Mouse (Mus musculus): Measurements from ENCODE around the gene Scaf8. TPM values are rescaled to one million over a fixed set of nuclear protein-coding genes. Genes with fewer than 3 reads are reported as not detected.
"Not testable (repeated sequence)": the region's sequence is repeated elsewhere in the genome, so short reads cannot be mapped to it uniquely, and the experiment has no call there.

Gene Scaf8
- polyA plus RNA-seq, 1 experiment from 2014 or later = 28.3 TPM

GRCm38 (mm10) chr17:3085152-3085551, 29.6 kb upstream of the Scaf8 start:
- Histone ChIP-seq H3K4me2 (replicated peaks) (peak overlapping the region; percentile 62), H3K9me3 (peaks cover 4% of the 10 kb centered on the region; the same call in 1 of the 2 replicates), H3K27ac (peak overlapping the region; percentile 84; the same call in 1 of the 2 replicates), H3K27me3 (no peaks in the 10 kb centered on the region), H3K36me3 (no peaks in the 10 kb centered on the region), H3K9ac (peak overlapping the region; percentile 56; the same call in 1 of the 2 replicates), H3K4me1 (0 out of 2 replicates have a peak, but pooled peaks cover 4% of the 10 kb centered on the region), H3K4me3 (peak overlapping the region; percentile 45)
- ATAC-seq (ENCODE audit: insufficient number of reproducible peaks, insufficient read depth, low FRiP score, low TSS enrichment) = no peak
- 59% methylated on average over 3 of the region's 3 CpGs for WGBS

DNA sequence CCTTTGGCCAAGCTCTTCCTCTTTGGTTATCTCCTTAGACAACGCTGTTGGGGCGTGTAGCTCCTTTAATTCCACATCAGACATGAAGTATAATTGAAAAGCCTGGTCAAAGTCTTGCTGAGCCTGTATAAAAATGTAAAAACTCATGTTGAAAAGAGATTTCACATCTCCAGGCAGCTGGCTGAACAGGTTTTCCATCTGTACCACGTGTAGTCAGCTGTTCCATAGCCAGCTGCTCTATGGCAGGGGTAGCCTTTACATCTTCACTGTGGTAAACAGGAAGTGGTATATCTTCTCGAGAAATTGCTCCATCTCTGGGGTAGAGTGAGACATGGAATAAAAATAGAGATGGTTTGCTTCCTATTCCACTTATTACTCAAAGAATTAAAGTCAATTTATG, 22.1 kb upstream of the Scaf8 start:
- Histone ChIP-seq H3K27me3 (no peaks in the 10 kb centered on the region), H3K4me1 (no peaks in the 10 kb centered on the region), H3K4me2 (replicated peaks) (no peak overlapping the region), H3K9me3 (no peaks in the 10 kb centered on the region), H3K27ac (no peak overlapping the region), H3K36me3 (no peaks in the 10 kb centered on the region), H3K4me3 (no peak overlapping the region), H3K9ac (no peak overlapping the region)
- no peak for ATAC-seq (ENCODE audit: insufficient number of reproducible peaks, insufficient read depth, low FRiP score, low TSS enrichment)
- WGBS = 51% methylated on average over 4 of the region's 4 CpGs

GRCm38 (mm10) chr17:3099273-3099672, 15.5 kb upstream of the Scaf8 start:
- H3K4me1 ChIP-seq; ATAC-seq (ENCODE audit: insufficient number of reproducible peaks, insufficient read depth, low FRiP score, low TSS enrichment); H3K4me3 ChIP-seq; H3K4me2 ChIP-seq (replicated peaks); H3K27me3 ChIP-seq; H3K9me3 ChIP-seq; H3K36me3 ChIP-seq; H3K27ac ChIP-seq; H3K9ac ChIP-seq: not testable (repeated sequence)
- 74% methylated on average over 1 of the region's 1 CpGs for WGBS

DNA sequence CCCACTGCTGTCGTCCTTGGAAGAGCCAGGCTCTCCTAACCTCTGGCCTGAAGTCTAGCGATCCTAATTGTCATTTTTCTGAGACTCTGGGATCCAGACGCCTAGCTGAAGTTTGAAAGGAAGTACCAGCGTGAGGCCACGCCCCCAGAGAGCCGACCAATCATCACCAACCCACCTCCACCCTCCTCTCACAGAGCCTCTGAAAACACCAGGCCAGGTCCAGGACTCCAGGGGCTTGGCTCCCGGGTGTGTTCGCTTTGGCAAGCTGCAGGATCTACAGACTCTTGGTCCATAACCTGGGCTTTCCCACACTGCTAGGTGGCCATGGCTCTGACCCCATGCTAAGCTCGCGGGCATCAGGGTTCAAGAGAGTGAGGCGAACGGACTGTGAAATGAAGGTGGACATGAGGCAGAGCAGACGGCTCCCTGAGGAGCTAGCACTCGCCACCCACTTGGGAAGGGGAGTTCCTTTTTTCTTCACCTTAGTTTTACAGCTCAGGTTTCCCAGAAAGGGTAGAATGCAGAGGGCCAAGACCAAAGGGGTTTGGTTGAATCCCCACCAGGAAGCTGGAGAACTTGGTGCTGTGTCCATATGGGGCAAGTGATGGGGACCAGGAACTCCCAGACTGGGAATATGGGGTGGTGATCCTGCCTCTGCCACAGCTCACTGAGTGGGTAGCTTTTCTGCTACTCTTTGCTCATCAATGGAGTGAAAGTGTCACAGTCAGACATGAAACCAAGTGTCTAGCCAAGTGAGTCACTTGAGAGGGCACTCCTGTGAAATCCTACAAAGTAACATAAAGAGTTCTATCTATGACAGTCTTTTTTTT, 12.2 kb upstream of the Scaf8 start:
- peak; percentile 74; the same call in 1 of the 2 replicates for ATAC-seq (ENCODE audit: insufficient number of reproducible peaks, insufficient read depth, low FRiP score, low TSS enrichment)
- Histone ChIP-seq H3K36me3 (0 out of 2 replicates have a peak, but pooled peaks cover 5% of the 10 kb centered on the region), H3K27ac (no peak overlapping the region), H3K4me3 (peak overlapping the region; percentile 36), H3K9me3 (no peaks in the 10 kb centered on the region), H3K27me3 (no peaks in the 10 kb centered on the region), H3K9ac (peak overlapping the region; percentile 40; the same call in 1 of the 2 replicates), H3K4me2 (replicated peaks) (peak overlapping the region; percentile 58), H3K4me1 (0 out of 2 replicates have a peak, but pooled peaks cover 3% of the 10 kb centered on the region)
- 5% methylated on average over 14 of the region's 14 CpGs for WGBS

DNA sequence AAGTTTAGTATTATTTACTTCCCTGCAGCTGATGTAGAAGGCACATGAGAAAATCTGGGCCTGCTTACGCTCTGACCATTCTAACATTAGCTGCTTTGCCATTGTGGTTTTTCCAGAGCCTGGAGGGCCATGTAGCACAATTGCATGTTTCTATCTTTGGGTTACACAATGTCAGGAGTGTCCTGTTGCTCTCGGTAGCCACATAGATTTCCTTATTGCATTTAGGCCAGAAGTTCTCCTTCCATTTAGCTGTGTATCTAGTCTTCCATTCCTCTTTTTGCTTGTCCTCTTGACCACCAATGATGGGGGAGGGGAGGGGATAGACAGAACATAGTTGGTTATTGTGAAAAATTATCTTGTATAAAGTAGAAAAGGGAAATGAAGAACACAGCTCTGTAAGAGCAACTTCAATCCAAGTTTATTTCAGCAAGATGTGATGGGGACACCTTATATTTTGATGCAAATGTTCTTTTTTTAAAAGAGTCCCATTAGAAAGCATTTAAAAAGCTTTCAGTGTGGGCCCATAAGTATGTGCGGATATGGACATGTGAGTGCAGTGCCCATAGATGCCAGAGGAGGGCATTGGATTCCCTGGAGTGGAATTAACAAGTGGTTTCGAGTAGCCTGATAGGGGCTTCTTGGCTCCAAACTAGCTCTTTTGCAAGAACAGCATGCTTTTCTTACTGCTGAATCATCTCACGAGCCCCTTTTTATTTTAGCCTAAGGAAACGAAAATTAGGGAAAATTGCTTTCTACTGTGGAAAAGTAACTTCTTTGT, 10.4 kb upstream of the Scaf8 start:
- H3K4me3 ChIP-seq = no peak overlapping the region
- 0 out of 2 replicates have a peak, but pooled peaks cover 3% of the 10 kb centered on the region for H3K4me1 ChIP-seq
- no peak overlapping the region for H3K4me2 ChIP-seq (replicated peaks)
- no peak for ATAC-seq (ENCODE audit: insufficient number of reproducible peaks, insufficient read depth, low FRiP score, low TSS enrichment)
- H3K36me3 ChIP-seq = 0 out of 2 replicates have a peak, but pooled peaks cover 5% of the 10 kb centered on the region
- H3K9me3 ChIP-seq = no peaks in the 10 kb centered on the region
- H3K27me3 ChIP-seq = no peaks in the 10 kb centered on the region
- no peak overlapping the region for H3K9ac ChIP-seq
- H3K27ac ChIP-seq = no peak overlapping the region
- WGBS = 85% methylated on average over 6 of the region's 6 CpGs

- ATAC-seq (ENCODE audit: insufficient number of reproducible peaks, insufficient read depth, low FRiP score, low TSS enrichment) = no peak
- 0 out of 2 replicates have a peak, but pooled peaks cover 5% of the 10 kb centered on the region for H3K36me3 ChIP-seq
- H3K9me3 ChIP-seq = no peaks in the 10 kb centered on the region
- H3K9ac ChIP-seq = no peak overlapping the region
- 0 out of 2 replicates have a peak, but pooled peaks cover 3% of the 10 kb centered on the region for H3K4me1 ChIP-seq
- no peaks in the 10 kb centered on the region for H3K27me3 ChIP-seq
- WGBS = 82% methylated on average over 1 of the region's 1 CpGs
- no peak overlapping the region for H3K27ac ChIP-seq
- H3K4me3 ChIP-seq = no peak overlapping the region
- H3K4me2 ChIP-seq (replicated peaks) = no peak overlapping the region
Observed at GRCm38 (mm10) chr17:3105022-3105421, 9.8 kb upstream of the Scaf8 start.

GRCm38 (mm10) chr17:3113737-3114357, 925 bp upstream of the Scaf8 start:
- peak overlapping the region; percentile 97 for H3K9ac ChIP-seq
- H3K27ac ChIP-seq = peak overlapping the region; percentile 99
- 2% methylated on average over 16 of the region's 16 CpGs for WGBS
- ATAC-seq (ENCODE audit: insufficient number of reproducible peaks, insufficient read depth, low FRiP score, low TSS enrichment) = no peak
- peak overlapping the region; percentile 57 for H3K4me2 ChIP-seq (replicated peaks)
- H3K27me3 ChIP-seq = no peaks in the 10 kb centered on the region
- H3K36me3 ChIP-seq = no peaks in the 10 kb centered on the region
- no peaks in the 10 kb centered on the region for H3K9me3 ChIP-seq
- H3K4me1 ChIP-seq = peaks cover 17% of the 10 kb centered on the region; the same call in 1 of the 2 replicates
- peak overlapping the region; percentile 99 for H3K4me3 ChIP-seq

GRCm38 (mm10) chr17:3114358-3114719, 433 bp upstream of the Scaf8 start:
- Histone ChIP-seq H3K9me3 (no peaks in the 10 kb centered on the region), H3K36me3 (no peaks in the 10 kb centered on the region), H3K27ac (peak overlapping the region; percentile 99), H3K4me1 (peaks cover 17% of the 10 kb centered on the region; the same call in 1 of the 2 replicates), H3K4me3 (peak overlapping the region; percentile 99), H3K4me2 (replicated peaks) (peak overlapping the region; percentile 57), H3K9ac (peak overlapping the region; percentile 97), H3K27me3 (no peaks in the 10 kb centered on the region)
- peak; percentile 77 for ATAC-seq (ENCODE audit: insufficient number of reproducible peaks, insufficient read depth, low FRiP score, low TSS enrichment)
- WGBS = under 1% methylated on average over 31 of the region's 31 CpGs

- under 1% methylated on average over 47 of the region's 47 CpGs for WGBS
- H3K36me3 ChIP-seq = no peaks in the 10 kb centered on the region
- H3K4me1 ChIP-seq = peaks cover 17% of the 10 kb centered on the region; the same call in 1 of the 2 replicates
- H3K4me3 ChIP-seq = peak overlapping the region; percentile 99
- H3K27me3 ChIP-seq = no peaks in the 10 kb centered on the region
- H3K27ac ChIP-seq = peak overlapping the region; percentile 99
- ATAC-seq (ENCODE audit: insufficient number of reproducible peaks, insufficient read depth, low FRiP score, low TSS enrichment) = peak; percentile 64
- peak overlapping the region; percentile 59 for H3K4me2 ChIP-seq (replicated peaks)
- no peaks in the 10 kb centered on the region for H3K9me3 ChIP-seq
- peak overlapping the region; percentile 97 for H3K9ac ChIP-seq
Observed at GRCm38 (mm10) chr17:3115380-3115974, 705 bp downstream of the Scaf8 start.

- H3K4me3 ChIP-seq; ATAC-seq (ENCODE audit: insufficient number of reproducible peaks, insufficient read depth, low FRiP score, low TSS enrichment); H3K4me2 ChIP-seq (replicated peaks): not testable (repeated sequence)
Observed at GRCm38 (mm10) chr17:3120949-3121348, 6.2 kb downstream of the Scaf8 start.

GRCm38 (mm10) chr17:3123581-3123980, 8.8 kb downstream of the Scaf8 start:
- H3K27ac ChIP-seq; H3K4me1 ChIP-seq; H3K4me3 ChIP-seq; H3K9me3 ChIP-seq; ATAC-seq (ENCODE audit: insufficient number of reproducible peaks, insufficient read depth, low FRiP score, low TSS enrichment); H3K4me2 ChIP-seq (replicated peaks); H3K9ac ChIP-seq; H3K36me3 ChIP-seq; H3K27me3 ChIP-seq: not testable (repeated sequence)
- 77% methylated on average over 1 of the region's 1 CpGs for WGBS

More at GRCm38 (mm10) chr17:3120949-3121348, 6.2 kb downstream of the Scaf8 start:
- WGBS = 84% methylated on average over 8 of the region's 8 CpGs
- H3K9ac ChIP-seq, H3K36me3 ChIP-seq, H3K27ac ChIP-seq, H3K27me3 ChIP-seq, H3K9me3 ChIP-seq: not testable (repeated sequence)
- peaks cover 13% of the 10 kb centered on the region; the same call in 1 of the 2 replicates for H3K4me1 ChIP-seq
